Mouse (Mus musculus) spleen, adult 12 weeks (tissue): ENCODE results near the gene 4933425L06Rik.

Source experiments
- DNase-seq: peaks from one replicate; pipeline ENCODE4 v3.0.0; 2022; ENCODE audit warnings: low spot score

Gene 4933425L06Rik

DNA sequence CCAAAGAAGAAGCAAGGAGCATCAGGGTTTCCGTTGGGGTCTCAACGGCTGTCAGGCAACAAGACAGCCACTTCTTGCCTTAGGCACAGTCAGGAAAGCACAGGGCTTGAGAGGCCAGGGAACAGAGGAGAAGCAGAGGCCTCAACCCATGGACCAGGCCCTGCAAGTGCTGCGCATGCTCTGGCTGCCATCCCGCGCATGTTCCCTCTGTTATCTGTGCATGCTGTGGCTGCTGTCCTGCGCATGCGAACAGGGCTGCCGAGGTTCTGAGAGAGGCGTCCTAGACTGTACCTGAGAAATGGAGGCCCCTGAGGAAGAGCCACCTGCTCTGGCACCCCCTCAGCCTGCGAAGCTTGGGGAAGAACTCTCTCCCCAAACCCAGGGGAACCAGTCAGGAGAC is at the start of gene 4933425L06Rik:
Gene 4933425L06Rik, plus strand, starts transcription at position 261 of the 400 bp plus-strand sequence.
- DNase-seq, result no peak

DNA sequence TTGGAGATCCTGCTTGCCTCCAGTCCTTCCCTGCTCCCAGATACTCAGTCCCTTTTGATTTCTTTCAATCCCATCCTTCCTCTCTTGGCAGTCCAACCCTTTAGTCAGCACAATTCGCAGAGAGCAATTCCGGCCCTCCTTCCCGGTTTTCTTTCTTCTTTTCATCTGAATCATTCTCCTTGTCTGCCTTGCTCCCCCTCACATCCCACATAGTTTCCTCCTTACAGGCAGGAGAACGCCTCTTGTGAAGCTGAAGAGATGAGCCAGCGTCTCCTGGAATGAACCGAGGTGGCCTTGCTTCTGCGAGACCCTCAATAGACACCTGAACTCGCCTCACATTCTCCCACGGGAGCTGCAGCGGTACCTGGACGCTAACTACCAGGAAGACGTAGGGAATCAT is 44.1 kb upstream of the 4933425L06Rik start:
- no peak for DNase-seq

DNA sequence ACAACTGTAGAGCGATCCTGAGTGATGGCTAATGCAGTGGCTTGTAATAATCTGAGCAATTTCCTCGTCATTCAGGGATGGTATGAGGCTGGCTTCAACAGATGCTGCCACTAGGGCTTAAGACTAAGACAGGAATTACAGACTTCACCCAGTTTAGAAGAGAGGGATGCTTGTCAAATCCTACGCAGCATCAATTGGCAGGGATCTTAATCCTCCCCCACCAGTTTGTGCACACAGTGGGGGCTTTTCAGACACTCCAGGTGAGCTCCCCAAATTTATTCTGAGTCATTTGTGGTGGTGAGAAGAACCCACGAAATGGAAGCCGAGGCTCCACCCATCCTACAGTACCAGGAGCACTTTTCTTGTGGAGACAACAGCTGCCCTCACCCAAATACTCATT is 43.6 kb upstream of the 4933425L06Rik start:
- no peak for DNase-seq

DNA sequence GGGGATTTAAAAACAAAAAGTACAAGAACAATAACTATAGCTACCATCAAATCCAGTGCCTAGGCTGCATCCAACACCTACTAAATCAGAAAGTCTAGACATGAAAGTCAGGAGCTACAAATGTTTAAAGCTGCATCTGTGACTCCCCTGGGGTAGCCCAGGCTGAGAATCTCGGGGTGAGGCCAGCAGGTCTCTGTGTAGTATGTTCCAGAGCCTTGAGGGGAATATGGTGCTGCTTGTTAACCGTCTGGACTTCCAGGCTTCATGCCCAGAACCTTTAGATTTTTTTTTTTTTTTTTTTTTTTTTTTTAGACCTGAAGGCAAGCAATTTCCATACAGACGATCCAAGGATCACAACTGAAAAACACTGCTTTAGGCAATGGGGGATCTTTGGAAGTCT is 38.0 kb upstream of the 4933425L06Rik start:
- no peak for DNase-seq

DNA sequence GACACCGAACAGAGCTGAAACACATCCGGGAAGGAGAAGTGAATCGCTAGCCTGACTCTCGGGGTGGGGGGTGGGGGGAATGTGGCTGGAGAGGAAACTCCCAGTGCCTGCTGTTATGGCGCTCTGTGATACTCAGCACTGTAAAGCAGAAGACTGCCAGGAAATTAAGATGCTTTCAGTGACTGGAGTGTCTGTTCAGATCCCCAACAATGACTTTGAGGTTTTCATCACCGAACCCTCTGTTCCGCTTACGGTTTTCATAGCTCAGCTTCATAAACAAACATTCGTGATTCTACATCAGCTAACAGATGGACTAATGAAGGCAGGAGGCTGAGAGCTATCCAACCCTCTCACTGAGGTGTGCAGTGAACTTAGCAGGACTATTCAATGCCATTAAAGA is 34.5 kb upstream of the 4933425L06Rik start:
- DNase-seq, result no peak

DNA sequence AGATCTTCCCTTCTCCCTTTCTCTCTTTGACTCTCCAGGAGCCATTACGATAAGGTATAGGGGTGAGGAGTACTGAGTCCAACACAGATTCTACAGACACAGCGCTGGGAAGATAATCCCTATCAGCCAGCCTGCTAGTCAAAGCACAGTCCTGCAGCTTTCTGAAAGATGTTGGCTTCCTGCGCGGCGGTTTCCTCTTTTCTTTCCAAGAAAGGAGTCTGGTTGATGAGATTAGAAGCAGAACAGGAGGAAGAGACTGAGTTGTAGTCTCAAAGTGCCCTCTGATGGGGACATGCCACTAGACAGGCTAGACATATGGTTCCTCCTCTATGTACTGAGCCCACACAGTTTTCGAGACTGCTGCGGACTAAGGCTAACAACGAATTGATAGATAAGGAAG is 33.3 kb upstream of the 4933425L06Rik start:
- DNase-seq, result no peak

DNA sequence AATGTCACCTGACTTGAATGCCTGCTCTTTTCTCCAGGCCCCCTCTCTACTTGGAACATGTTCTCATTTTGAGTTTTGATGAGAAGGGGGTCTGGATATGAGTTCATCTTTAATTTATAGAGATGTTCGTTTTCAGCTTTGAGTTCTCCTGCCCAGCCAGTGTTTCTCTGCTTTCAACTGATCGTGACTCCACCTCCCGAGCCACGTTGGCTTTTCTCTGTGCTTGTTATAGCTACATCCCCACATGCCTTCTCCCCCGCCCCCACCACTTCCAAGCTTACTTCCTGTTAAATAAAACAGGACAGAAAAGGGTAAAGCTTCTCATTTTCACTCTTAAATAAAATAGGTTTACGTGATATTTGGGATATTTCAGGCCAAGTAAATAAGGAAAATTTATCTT is 30.5 kb upstream of the 4933425L06Rik start:
- DNase-seq, result no peak

DNA sequence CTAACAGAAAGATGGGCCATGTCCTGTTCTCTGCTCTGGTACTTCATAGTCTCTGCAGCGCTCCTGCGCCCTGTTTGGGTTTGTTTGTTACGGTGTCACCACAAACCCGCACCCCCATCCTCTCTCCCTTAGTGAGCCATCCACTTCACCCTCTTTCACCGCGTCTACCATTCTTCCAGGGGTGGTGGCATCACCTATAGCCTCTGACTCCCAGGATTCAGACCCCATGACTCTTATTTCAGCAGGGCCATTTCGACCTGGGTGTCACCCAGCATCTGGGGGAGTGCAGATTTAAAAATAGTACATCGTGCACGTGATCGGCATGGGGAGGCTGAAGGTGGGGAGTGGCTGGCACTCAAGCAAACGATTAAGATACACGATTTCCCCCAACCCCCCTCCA is 28.3 kb upstream of the 4933425L06Rik start:
- DNase-seq, result no peak

DNA sequence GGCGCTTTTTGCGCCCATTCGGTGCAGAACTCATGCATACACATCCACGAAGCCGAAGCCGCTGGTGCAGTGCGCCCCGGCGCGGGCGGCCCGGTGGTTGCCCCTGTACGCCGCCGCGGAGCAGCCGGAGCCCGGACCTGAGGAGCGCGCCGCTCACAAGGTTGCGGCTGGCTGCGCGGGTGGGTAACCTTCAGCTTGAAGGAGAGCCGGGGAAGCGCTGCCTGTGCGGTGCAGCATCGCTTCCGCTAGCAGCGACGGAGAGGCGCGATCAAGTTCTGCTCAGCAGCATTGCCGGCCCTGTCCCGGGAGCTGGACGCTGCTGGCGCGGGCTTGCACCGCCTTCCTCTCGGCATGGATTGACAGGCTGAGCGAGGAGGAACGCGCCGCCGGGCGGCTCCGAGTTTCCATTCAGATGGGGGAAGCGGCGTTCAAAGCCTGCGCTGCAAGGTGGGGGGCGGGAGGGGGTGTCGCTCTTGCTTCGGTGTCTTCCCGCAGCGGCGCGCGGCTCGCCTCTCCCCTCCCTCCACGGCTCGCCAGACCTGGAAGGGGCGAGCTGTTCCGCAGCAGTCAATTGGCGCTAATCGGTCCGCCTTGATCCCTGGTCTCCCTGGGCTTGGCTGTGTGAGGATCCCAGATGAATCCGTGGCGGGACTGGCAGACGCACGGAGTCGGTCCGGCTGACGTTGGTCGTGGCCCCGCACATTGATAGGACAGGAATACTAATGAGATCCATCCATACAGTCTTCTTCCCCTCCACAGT is 27.6 kb upstream of the 4933425L06Rik start, which contains the start of gene Rgs7bp:
Gene Rgs7bp, minus strand, starts transcription at position 750 of the 760 bp plus-strand sequence.
- no peak for DNase-seq

DNA sequence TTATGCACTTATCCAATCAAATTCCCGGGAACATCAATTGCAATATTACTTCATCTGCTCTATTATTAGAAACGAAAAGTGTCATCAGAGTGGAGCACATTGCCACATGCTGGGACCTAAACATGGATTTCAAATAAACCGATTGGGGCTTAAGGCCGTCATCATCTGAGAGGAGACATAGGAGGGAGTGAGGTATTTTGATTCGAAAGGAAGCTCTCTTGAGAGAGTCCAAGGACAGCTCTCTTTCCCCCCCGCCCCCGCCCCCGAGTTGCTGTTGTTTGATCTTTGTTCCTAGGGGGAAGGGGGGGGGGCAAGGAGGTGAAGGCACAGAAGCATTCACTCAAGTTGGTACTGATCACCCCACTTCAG is 27.0 kb upstream of the 4933425L06Rik start:
- no peak for DNase-seq

DNA sequence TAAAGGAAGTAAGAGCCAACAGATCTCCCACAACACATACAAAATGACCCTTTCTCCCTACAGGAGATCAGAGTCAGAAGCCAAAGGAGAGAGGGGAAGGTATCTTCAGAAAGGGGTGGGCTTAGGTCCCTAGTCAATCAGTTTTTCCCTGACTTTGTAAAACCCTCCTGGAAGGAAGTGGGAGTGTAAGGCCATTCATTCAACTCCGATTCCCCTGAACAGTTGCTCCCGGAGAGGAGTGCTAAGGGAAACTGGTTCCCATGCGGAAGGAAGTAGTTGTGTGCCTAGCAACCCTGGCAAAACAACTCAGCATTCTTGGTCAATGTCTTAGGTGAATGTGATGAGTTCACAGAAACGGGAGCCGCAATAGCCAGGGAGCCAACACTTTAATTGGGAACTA is 26.5 kb upstream of the 4933425L06Rik start:
- DNase-seq, result no peak

DNA sequence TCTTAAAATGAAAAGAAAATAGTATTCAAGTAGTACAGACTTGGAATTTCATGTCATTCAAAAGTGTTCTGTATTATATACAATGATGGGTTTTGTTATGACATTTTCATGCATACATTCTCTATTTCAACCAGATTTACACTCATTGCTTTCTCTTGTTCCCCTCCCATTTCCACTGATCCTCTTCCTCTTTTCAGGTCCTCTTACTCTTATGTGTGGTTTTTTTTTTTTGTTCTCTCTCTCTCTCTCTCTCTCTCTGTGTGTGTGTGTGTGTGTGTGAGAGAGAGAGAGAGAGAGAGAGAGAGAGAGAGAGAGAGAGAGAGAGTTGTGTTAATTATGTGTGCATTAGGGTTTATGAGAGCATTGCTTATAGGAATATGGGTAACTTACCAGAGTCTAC is 15.8 kb upstream of the 4933425L06Rik start:
- DNase-seq, result no peak

DNA sequence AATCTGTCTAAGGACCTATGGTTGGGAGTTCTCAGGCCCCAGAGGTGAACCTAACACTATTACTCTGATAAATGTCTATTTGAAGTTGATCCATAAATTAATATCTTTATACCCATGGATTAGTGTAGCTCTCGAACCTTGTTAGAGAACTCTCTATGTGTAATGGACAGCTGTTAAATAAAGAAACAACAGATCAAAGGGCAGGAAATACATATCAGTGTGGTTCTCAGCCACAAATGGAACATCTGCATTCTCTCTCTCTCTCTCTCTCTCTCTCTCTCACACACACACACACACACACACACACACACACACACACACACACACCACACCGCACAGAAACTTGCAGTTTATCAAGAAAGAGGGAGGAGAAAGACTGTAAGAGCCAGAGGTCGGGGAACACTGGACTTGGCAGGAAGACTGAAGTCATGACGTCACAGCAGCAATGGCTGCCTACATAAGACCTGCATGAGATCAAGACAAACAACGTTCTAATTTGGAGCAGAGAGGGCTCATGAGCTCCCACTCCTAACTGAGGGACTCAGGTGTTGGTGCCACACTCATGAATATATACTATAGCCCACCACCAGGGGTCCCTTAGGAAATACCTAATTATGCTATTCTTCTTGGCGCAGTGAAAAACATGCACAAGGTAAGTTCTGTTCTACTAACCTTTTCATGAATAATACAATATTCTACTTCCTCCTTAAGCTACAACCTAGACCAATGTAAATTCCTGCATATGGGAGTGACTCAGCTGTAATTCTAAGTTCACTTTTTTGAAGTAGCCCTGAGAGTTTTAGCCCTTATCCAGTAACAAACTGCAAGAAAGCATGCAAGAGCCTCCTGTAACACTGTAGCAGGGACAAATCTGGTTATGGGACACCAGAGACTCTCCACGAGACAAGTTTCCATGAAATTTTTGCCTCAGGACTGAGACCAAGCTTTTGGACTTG is 14.8 kb upstream of the 4933425L06Rik start:
- DNase-seq, result no peak

DNA sequence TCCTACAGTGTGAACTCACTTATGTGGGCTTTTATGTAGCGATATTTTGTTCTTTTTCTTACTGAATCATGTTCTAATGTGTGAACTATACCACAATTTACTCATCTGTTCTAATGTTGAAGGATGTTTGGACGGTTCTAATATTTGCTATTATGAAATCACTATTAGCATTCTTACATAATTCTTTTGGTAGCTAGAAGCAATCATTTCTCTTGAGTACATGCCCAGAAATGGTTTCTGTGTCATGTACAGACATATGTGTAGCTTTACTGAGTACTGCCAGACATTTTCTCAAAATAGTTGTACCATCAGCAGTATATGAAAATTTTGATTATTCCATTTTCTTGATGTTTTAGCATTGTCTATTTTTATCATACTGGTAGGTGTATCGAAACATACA is 7.4 kb downstream of the 4933425L06Rik start:
- no peak for DNase-seq

DNA sequence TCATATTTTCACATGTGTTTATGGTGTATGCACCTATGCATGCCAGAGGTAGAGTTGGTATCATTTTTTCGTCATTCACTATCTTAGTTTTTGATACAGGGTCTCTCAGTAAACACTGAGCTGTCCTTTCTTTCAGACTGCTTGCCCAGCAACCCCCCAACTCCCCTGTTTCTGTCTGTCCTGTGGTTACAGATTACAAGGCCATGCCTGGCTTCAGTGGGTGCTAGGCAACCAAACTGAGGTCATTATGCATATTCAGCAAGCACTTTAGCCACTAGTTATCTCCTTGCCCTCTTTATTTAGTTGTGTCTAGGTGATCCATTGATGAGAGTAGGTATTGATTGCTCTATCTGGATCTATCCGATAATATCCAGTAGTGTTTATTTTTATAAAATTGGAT is 14.4 kb downstream of the 4933425L06Rik start:
- no peak for DNase-seq

DNA sequence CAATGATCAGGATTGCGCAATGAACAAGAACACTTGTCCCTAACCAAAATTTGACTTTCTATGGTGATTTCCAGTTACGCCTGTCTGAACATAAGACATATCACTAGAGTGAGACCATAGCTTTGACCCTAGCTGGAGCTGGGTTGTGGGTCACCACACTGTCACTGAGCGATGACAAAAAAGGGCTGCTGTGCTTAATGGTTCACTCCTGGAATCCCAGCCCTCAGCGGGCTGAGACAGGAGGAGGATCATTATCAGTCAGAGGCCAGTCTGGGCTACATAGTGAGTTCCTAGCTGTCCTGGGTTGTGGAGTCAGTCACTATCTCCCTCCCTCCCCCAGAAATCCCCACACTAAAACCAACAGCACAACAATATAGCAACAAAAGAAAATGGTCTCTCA is 18.8 kb downstream of the 4933425L06Rik start:
- no peak for DNase-seq

DNA sequence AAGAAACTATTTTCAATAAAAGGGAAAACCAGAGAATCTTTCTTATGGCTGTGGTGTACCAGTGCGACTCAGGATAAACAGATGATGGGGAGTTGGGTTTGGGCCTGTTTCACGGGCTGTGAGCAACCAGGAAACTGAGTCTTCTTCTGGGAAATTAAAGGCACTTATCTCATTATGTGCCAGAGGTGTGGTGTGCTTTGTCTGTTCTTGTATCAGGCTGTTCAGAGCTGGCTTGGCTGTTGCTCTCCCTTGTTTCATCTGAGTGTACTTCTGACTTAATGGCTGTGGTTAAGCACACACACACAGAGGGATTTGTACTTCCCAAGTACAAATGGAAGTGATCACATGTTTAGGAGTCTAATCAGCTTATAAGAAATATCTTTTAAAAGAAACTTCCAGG is 22.5 kb downstream of the 4933425L06Rik start:
- DNase-seq, result no peak

DNA sequence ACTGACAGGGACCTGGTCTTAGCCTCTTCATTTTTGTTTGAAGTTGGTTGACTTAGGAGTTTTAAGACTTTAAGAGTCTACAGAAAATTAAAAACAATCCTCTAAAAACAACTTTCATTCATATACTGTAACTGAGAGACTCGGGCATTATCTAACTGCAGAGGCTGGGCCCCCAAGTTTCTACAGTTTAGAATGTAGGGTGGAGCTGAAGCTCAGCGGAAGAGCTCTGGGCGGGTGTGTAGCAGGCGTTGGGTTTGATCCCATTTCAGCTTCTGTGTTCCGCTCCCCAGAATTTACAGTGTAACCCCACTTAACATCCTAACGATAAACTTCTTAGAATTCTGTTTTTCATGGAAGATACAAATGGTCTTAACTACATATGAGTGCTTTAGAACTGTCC is 29.7 kb downstream of the 4933425L06Rik start:
- no peak for DNase-seq

DNA sequence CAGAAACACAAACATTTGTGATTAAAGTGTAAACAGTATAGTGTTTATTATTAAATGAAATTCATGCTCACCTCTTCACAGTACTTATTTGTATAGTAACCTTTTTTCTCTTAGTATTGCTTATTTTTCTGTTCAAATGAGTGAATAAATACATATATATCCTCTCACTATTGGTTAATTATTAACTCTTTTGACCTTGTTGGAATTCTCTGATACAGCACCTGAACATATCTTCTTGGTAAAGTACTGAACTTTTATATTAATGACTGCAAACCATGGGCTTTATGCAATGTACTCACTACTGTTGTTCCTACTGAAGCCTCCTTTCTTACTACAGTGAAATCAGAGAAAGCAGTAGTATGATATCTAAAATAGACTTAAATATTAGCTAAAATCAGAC is 39.7 kb downstream of the 4933425L06Rik start:
- DNase-seq, result no peak

DNA sequence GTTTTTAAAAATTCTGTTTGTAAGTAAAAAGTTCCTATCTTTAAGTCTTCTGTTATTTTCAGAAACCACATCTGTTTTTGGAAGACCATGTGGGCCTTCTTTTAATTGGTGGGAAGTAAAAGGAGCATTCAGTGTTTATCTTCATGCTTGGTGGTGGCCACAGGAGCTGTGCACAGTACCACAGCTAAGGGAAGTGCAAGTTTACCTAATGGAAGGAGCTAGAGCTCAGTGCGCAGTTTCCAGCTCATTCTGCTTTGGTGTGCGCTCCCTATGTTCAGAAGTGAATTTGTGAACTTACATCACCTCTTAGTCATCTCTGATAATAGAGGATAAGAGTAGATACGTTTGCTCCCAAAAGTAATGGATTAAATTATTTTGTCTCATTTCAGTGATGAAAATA is 40.2 kb downstream of the 4933425L06Rik start:
- no peak for DNase-seq

DNA sequence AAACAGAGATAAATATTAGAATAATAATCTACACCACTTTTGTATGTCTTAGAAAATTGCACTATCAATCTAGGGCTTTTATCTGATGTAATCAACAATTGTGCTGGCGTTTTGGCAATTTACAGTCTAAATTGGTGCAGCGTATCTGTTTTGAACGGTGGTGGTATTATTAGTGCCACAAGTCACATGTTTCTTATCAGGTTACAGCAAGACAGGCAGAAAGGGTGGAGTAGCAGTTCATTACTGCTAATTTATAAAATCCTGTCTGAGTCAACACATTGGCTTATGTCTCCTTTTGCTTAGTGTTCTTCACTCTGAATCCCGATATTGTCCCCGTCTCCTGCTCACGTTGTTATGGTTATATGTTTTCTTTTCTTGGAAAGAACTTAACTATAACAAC is 48.2 kb downstream of the 4933425L06Rik start:
- no peak for DNase-seq

DNA sequence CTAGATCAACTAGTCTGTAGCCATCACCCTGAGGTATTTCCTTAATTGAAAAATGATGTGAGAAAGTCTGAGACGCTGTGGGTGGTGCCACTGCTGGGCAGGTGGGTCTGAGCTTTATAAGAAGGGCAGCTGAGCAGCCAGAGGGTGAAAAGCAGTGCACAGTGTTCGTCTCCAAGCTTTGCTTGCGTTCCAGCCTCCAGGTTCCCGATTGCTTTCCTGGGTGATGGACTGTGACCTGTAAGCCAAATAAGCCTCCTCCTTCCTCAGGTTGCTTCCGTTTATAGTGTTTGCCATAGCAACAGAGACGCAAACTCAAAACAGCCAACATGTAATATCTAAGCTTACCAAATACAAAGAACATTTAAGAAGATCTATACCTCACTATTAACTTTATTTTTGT is 50.4 kb downstream of the 4933425L06Rik start:
- no peak for DNase-seq

DNA sequence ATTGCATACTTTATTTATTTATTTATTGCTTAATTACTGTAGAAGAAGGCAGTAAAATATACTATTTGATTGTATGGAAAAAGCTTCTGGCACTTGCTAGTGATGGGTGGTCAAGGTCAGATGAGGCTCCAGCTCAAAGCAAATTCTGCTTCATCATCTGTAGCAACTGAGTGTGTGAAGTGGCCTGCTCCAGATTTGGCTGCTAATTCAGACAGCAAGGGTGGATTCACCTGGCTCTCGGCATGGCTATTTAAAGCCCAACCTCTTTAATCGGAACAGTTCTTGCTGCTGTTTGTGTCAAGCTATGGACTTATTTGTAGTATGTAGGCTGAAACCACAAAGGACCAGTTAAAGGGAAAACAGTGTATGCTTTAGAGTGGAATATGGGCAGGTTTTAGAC is 50.9 kb downstream of the 4933425L06Rik start:
- DNase-seq, result no peak
